Mouse (Mus musculus): ENCODE data around the gene Sptb. TPM values are rescaled to one million over a fixed set of nuclear protein-coding genes. Genes with fewer than 3 reads are reported as not detected.
A peak's percentile ranks its signal among the peaks of the same experiment; 100 is the strongest.

Gene Sptb
- polyA plus RNA-seq, 1 experiment from 2014 or later = 3.3 TPM

DNA sequence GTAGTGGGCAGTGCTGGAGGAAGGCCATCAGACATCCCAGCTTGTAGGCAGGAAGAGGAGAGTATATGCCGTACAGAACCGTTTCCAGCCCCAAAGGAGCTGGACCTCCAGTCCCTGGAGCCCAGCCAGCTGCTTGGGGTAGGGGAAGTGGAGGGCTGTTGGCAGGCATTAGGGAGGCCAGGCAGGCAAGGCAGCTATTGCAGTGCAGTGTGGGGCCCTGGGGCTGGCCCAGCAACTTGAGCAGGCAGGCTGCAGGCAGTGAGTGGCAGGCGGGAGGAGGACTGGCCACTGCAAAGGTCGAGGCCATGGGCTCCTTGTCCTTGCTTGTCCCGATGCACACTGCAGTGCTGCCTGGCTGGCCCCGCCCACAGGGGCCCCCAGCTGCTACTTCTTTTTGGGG, 127.5 kb downstream of the Sptb start:
- WGBS = 8% methylated on average over 4 of the region's 6 CpGs
- H3K27me3 ChIP-seq (replicated peaks; ENCODE audit: control insufficient read depth, insufficient read depth, low read length) = no peaks in the 10 kb centered on the region
- DNase-seq (ENCODE audit: low spot score) = peak; percentile 71
- peak; percentile 74 for ATAC-seq (ENCODE audit: low read depth)
- no peak overlapping the region for H3K4me2 ChIP-seq (ENCODE audit: low read depth, low read length)
- peaks cover 3% of the 10 kb centered on the region; the same call in 1 of the 2 replicates for H3K36me3 ChIP-seq (ENCODE audit: control insufficient read depth, insufficient read depth, low read length)
- H3K4me3 ChIP-seq (ENCODE audit: low read depth, low read length) = no peak overlapping the region
- no peak overlapping the region; the same call in 1 of the 2 replicates for H3K27ac ChIP-seq (replicated peaks; ENCODE audit: low read depth, low read length)
- H3K4me1 ChIP-seq (ENCODE audit: control insufficient read depth, insufficient read depth, low read length) = peaks cover 8% of the 10 kb centered on the region
- peak overlapping the region; percentile 34; the same call in 1 of the 2 replicates for H3K9ac ChIP-seq (ENCODE audit: low read depth, low read length)
- H3K9me3 ChIP-seq (ENCODE audit: control insufficient read depth, low read length) = peaks cover 6% of the 10 kb centered on the region; the same call in 1 of the 2 replicates

DNA sequence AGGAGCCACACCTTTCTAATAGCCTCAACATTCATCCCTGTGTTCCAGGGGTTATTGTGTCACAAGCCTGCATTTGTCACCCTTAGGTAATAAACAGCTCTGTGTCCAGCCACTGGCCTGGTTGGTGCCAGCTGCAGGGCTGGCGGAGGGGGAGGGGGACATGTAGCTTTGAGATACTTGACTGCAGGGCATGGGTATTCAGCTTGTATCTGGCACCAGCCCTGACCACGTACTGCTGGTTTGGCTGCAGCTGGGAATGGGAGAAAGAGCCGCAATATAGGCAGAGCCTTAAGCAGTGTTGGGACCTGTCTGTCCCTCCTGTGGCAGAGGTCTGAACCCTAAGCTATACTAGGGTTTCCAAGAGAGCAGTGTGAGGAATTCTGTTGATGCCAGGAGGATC, 128.2 kb downstream of the Sptb start:
- Histone ChIP-seq H3K4me1 (ENCODE audit: control insufficient read depth, insufficient read depth, low read length) (peaks cover 8% of the 10 kb centered on the region), H3K27me3 (replicated peaks; ENCODE audit: control insufficient read depth, insufficient read depth, low read length) (no peaks in the 10 kb centered on the region), H3K36me3 (ENCODE audit: control insufficient read depth, insufficient read depth, low read length) (peaks cover 9% of the 10 kb centered on the region), H3K9ac (ENCODE audit: low read depth, low read length) (no peak overlapping the region), H3K4me3 (ENCODE audit: low read depth, low read length) (no peak overlapping the region), H3K4me2 (ENCODE audit: low read depth, low read length) (no peak overlapping the region), H3K9me3 (ENCODE audit: control insufficient read depth, low read length) (peaks cover 6% of the 10 kb centered on the region; the same call in 1 of the 2 replicates), H3K27ac (replicated peaks; ENCODE audit: low read depth, low read length) (no peak overlapping the region)
- ATAC-seq (ENCODE audit: low read depth) (no peak), DNase-seq (ENCODE audit: low spot score) (no peak)
- 83% methylated on average over 3 of the region's 3 CpGs for WGBS

DNA sequence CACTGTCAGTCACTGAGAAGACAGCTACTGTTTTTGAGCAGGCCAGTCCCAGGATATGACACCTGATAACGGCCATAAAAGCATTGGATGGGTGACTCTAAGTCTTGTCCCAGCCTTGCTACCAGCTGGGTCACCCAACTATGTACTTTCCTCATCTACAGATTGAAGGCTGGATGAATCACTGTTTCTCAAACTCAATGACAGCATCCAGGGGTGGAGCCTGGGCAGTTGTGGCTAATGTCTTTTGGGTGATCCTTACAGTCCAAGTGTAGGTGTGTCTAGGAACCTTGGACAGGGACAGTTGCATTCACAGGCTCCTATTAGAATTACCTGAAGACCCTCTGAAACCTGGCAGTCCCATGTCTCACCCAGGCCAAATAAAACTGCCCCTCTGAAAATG, 130.5 kb downstream of the Sptb start:
- no peak overlapping the region for H3K4me2 ChIP-seq (ENCODE audit: low read depth, low read length)
- H3K27me3 ChIP-seq (replicated peaks; ENCODE audit: control insufficient read depth, insufficient read depth, low read length) = no peaks in the 10 kb centered on the region
- no peak overlapping the region for H3K27ac ChIP-seq (replicated peaks; ENCODE audit: low read depth, low read length)
- DNase-seq (ENCODE audit: low spot score) = no peak
- no peak overlapping the region for H3K4me3 ChIP-seq (ENCODE audit: low read depth, low read length)
- WGBS = 84% methylated on average over 1 of the region's 1 CpGs
- peaks cover 2% of the 10 kb centered on the region; the same call in 1 of the 2 replicates for H3K9me3 ChIP-seq (ENCODE audit: control insufficient read depth, low read length)
- peaks cover 8% of the 10 kb centered on the region for H3K4me1 ChIP-seq (ENCODE audit: control insufficient read depth, insufficient read depth, low read length)
- peaks cover 23% of the 10 kb centered on the region for H3K36me3 ChIP-seq (ENCODE audit: control insufficient read depth, insufficient read depth, low read length)
- H3K9ac ChIP-seq (ENCODE audit: low read depth, low read length) = no peak overlapping the region
- ATAC-seq (ENCODE audit: low read depth) = no peak

DNA sequence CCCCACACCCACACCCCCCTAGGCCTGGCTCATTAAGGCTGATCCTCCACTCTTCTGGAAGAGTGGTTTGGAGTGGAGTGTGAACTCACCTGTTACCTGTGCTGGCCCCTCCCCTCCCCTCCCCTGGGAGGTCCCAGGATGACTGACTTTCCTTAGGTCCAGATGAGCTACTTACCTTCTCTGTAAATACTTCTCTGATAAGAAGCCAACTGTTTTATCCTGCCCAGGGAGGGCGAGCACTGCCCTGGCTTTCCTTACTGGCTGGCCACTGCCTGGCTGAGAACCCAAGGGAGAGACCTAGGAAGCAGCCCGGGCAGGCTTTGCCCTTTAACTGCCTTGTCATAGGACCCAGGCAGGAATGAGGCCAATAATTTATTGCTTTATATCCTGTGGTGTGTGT, 131.9 kb downstream of the Sptb start:
- Histone ChIP-seq H3K4me3 (ENCODE audit: low read depth, low read length) (no peak overlapping the region), H3K27me3 (replicated peaks; ENCODE audit: control insufficient read depth, insufficient read depth, low read length) (no peaks in the 10 kb centered on the region), H3K4me2 (ENCODE audit: low read depth, low read length) (no peak overlapping the region), H3K4me1 (ENCODE audit: control insufficient read depth, insufficient read depth, low read length) (peaks cover 8% of the 10 kb centered on the region), H3K9me3 (ENCODE audit: control insufficient read depth, low read length) (no peaks in the 10 kb centered on the region), H3K36me3 (ENCODE audit: control insufficient read depth, insufficient read depth, low read length) (peaks cover 26% of the 10 kb centered on the region), H3K27ac (replicated peaks; ENCODE audit: low read depth, low read length) (no peak overlapping the region), H3K9ac (ENCODE audit: low read depth, low read length) (no peak overlapping the region)
- ATAC-seq (ENCODE audit: low read depth) (no peak), DNase-seq (ENCODE audit: low spot score) (no peak)
- 93% methylated on average over 2 of the region's 2 CpGs for WGBS

DNA sequence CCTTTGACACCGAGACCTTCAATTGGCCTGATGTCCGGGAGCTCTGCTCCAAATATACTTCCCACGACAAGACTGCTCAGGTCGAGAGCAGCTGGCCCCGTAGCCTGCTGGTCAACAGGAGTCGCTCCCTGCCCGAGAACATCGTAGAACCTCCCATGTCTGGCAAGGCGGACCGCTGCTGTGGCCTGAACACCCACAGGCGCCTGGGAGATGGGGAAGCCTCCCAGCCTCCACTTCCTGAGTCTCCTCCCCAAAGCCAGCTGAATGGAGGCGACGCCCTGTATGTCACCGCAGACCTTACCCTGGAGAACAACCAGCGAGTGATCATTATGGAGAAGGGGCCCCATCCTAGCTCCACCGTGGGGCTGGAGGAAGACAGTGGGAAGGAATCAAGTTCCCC, 132.5 kb downstream of the Sptb start:
- H3K9me3 ChIP-seq (ENCODE audit: control insufficient read depth, low read length) = no peaks in the 10 kb centered on the region
- ATAC-seq (ENCODE audit: low read depth) (no peak), DNase-seq (ENCODE audit: low spot score) (no peak)
- no peaks in the 10 kb centered on the region for H3K27me3 ChIP-seq (replicated peaks; ENCODE audit: control insufficient read depth, insufficient read depth, low read length)
- H3K9ac ChIP-seq (ENCODE audit: low read depth, low read length) = no peak overlapping the region
- H3K36me3 ChIP-seq (ENCODE audit: control insufficient read depth, insufficient read depth, low read length) = peaks cover 30% of the 10 kb centered on the region
- no peak overlapping the region for H3K27ac ChIP-seq (replicated peaks; ENCODE audit: low read depth, low read length)
- H3K4me1 ChIP-seq (ENCODE audit: control insufficient read depth, insufficient read depth, low read length) = peaks cover 4% of the 10 kb centered on the region
- no peak overlapping the region for H3K4me3 ChIP-seq (ENCODE audit: low read depth, low read length)
- WGBS = 92% methylated on average over 16 of the region's 16 CpGs
- H3K4me2 ChIP-seq (ENCODE audit: low read depth, low read length) = no peak overlapping the region

DNA sequence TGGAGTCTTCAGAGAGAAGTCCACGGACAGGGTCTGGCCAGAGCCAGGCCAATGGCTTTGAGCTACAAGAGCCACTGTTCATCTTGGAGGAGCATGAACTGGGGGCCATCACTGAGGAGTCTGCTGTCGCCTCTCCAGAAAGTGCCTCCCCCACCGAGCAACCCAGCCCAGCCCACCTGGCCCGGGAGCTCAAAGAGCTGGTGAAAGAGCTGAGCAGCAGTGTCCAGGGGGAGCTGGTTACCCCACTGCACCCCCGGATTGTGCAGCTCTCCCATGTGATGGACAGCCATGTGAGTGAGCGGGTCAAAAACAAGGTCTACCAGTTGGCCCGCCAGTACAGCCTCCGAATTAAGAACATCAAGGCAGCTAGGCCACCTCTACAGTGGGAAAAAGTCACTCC, 133.5 kb downstream of the Sptb start:
- Histone ChIP-seq H3K4me2 (ENCODE audit: low read depth, low read length) (no peak overlapping the region), H3K27me3 (replicated peaks; ENCODE audit: control insufficient read depth, insufficient read depth, low read length) (no peaks in the 10 kb centered on the region), H3K9ac (ENCODE audit: low read depth, low read length) (no peak overlapping the region), H3K36me3 (ENCODE audit: control insufficient read depth, insufficient read depth, low read length) (peaks cover 30% of the 10 kb centered on the region), H3K27ac (replicated peaks; ENCODE audit: low read depth, low read length) (no peak overlapping the region), H3K9me3 (ENCODE audit: control insufficient read depth, low read length) (no peaks in the 10 kb centered on the region), H3K4me1 (ENCODE audit: control insufficient read depth, insufficient read depth, low read length) (no peaks in the 10 kb centered on the region), H3K4me3 (ENCODE audit: low read depth, low read length) (no peak overlapping the region)
- 95% methylated on average over 8 of the region's 8 CpGs for WGBS
- DNase-seq (ENCODE audit: low spot score) (no peak), ATAC-seq (ENCODE audit: low read depth) (no peak)

DNA sequence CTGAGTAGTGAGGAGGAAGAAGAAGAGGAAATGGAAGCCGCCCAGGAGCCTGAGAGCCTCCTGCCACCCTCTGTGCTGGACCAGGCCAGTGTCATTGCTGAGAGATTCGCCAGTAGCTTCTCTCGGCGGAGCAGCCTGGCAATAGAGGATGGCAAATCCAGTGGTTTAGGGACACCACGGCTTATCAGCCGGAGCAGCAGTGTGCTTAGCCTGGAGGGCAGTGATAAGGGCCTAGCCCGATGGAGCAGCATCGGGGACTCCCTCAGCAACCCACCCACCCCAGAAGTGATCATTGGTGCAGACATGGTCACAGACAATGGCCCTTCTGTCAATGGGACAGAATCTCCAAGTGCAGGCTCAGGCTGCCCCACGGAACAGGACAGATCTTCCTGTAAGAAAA, 134.3 kb downstream of the Sptb start:
- 89% methylated on average over 9 of the region's 9 CpGs for WGBS

DNA sequence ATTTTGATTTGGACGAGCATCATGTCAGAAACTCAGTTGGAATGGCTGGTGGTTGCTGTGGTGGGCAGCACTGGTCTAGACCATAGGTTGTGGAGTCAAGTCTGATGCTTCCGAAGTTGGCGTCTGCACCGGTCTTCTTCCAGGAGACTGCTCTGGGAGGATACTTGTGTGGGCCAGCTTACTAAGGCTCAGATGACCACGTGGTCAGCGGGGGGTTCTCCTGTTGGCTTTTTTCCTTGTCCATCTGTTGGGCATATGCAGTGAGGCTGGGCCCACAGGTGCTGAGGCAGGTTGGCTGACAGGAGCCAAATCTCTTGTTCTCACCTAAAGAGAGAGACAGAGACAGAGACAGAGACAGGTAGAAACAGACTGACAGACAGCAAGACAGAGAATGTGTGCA, 135.5 kb downstream of the Sptb start:
- Histone ChIP-seq H3K9ac (ENCODE audit: low read depth, low read length) (no peak overlapping the region), H3K36me3 (ENCODE audit: control insufficient read depth, insufficient read depth, low read length) (peaks cover 30% of the 10 kb centered on the region), H3K4me2 (ENCODE audit: low read depth, low read length) (no peak overlapping the region), H3K27ac (replicated peaks; ENCODE audit: low read depth, low read length) (no peak overlapping the region), H3K4me3 (ENCODE audit: low read depth, low read length) (no peak overlapping the region), H3K9me3 (ENCODE audit: control insufficient read depth, low read length) (no peaks in the 10 kb centered on the region), H3K4me1 (ENCODE audit: control insufficient read depth, insufficient read depth, low read length) (no peaks in the 10 kb centered on the region), H3K27me3 (replicated peaks; ENCODE audit: control insufficient read depth, insufficient read depth, low read length) (no peaks in the 10 kb centered on the region)
- ATAC-seq (ENCODE audit: low read depth) (no peak), DNase-seq (ENCODE audit: low spot score) (no peak)
- WGBS = 91% methylated on average over 6 of the region's 6 CpGs

More for the DNA sequence above, 134.3 kb downstream of the Sptb start:
- Histone ChIP-seq H3K36me3 (ENCODE audit: control insufficient read depth, insufficient read depth, low read length) (peaks cover 30% of the 10 kb centered on the region), H3K4me1 (ENCODE audit: control insufficient read depth, insufficient read depth, low read length) (no peaks in the 10 kb centered on the region), H3K9ac (ENCODE audit: low read depth, low read length) (no peak overlapping the region), H3K4me2 (ENCODE audit: low read depth, low read length) (no peak overlapping the region), H3K4me3 (ENCODE audit: low read depth, low read length) (no peak overlapping the region), H3K27ac (replicated peaks; ENCODE audit: low read depth, low read length) (no peak overlapping the region), H3K27me3 (replicated peaks; ENCODE audit: control insufficient read depth, insufficient read depth, low read length) (no peaks in the 10 kb centered on the region), H3K9me3 (ENCODE audit: control insufficient read depth, low read length) (no peaks in the 10 kb centered on the region)
- ATAC-seq (ENCODE audit: low read depth) (no peak), DNase-seq (ENCODE audit: low spot score) (no peak)

DNA sequence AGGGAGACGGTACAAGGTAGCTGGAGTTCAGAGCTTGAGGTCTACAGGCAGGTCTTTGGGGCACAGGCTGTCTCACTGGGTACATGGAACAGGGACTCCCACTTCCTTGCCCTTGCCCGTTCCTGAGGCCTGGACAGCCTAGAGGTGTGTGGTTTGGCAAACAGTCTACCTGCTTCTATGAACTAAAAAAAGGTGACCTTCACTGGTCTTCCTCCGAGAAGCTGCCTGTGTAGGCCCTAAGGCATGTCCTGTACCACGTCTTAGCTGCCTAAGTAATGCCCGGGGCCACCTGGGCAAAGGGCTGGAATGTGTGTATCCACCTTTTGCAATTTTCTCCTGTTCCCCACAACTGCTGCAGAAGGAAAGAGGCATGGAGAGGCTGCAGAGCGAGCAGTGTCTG, 137.0 kb downstream of the Sptb start:
- ATAC-seq (ENCODE audit: low read depth) (no peak), DNase-seq (ENCODE audit: low spot score) (no peak)
- Histone ChIP-seq H3K9me3 (ENCODE audit: control insufficient read depth, low read length) (no peaks in the 10 kb centered on the region), H3K27ac (replicated peaks; ENCODE audit: low read depth, low read length) (no peak overlapping the region), H3K36me3 (ENCODE audit: control insufficient read depth, insufficient read depth, low read length) (peaks cover 30% of the 10 kb centered on the region), H3K9ac (ENCODE audit: low read depth, low read length) (no peak overlapping the region), H3K4me2 (ENCODE audit: low read depth, low read length) (no peak overlapping the region), H3K4me3 (ENCODE audit: low read depth, low read length) (no peak overlapping the region), H3K4me1 (ENCODE audit: control insufficient read depth, insufficient read depth, low read length) (no peaks in the 10 kb centered on the region), H3K27me3 (replicated peaks; ENCODE audit: control insufficient read depth, insufficient read depth, low read length) (no peaks in the 10 kb centered on the region)
- WGBS = 91% methylated on average over 6 of the region's 6 CpGs

All from embryonic facial prominence, embryonic 14.5 days (tissue).